Mouse (Mus musculus): ENCODE measurements around the gene Map3k21. TPM values are rescaled to one million over a fixed set of nuclear protein-coding genes. Genes with fewer than 3 reads are reported as not detected.

The Map3k21 gene
- polyA plus RNA-seq, 1 experiment from 2014 or later: not detected

GRCm38 (mm10) chr8:125914386-125914785, 4.1 kb downstream of the Map3k21 start:
- DNase-seq (ENCODE audit: low spot score): no peak

DNA sequence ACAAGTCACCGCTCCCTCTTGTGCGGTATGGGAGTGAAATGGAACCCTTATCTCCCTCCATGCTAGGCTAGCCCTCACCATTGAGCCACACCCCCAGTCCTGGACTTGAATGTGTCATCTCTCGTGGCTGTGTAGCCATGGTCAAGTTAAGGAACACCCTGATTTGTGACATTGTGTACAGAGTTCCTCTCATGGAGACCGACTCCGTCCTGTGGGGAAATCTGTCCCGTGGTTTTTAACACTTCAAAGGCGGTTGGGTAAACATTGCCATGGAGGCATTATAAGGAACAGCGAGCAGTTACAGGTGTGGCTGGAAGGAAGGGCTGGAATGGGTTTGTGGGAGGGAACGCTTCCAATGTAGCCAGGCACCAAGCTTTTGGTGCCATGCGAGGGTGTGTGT, 6.8 kb downstream of the Map3k21 start:
- no peak for DNase-seq (ENCODE audit: low spot score)

GRCm38 (mm10) chr8:125918719-125919118, 8.5 kb downstream of the Map3k21 start:
- DNase-seq (ENCODE audit: low spot score): no peak

DNA sequence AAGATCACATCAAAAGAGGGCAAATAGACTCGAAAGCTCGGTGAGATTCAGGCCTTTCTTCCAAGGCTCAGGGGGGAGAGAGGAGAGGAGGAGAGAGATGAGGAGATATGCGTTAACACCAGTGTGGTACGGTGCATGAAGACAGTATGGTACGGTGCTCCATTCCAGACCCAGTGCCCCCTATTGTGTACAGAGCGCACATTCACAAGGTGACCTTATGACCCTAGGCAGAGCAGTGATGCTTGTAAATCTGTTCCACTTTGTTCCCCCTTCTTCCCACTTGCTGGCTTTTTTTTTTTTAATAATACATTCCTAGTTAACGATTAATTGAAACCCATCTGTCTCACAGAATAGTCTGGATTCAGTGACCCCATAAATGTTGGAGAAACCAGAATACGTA, 9.3 kb downstream of the Map3k21 start:
- no peak for DNase-seq (ENCODE audit: low spot score)

GRCm38 (mm10) chr8:125920281-125920680, 10.0 kb downstream of the Map3k21 start:
- no peak for DNase-seq (ENCODE audit: low spot score)

DNA sequence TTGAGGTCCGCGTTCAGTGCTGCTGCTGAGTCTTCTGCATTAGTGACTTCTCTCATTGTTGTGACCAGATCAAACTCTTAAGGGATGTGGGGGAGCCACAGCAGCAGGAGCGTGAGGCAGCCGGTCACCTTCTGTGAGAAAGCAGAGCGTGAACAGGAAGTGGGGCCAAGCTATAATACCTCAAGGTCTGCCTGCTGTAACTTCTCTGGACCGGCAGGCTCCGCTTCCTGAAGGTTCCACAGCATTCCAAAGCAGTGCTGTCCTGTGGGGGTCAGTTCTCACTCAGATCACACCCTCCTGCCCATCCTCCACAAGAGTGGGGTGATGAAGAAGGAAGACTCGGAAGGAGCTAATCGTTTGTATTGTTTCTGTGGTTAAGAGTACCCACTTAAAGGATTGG, 10.5 kb downstream of the Map3k21 start:
- no peak for DNase-seq (ENCODE audit: low spot score)

DNA sequence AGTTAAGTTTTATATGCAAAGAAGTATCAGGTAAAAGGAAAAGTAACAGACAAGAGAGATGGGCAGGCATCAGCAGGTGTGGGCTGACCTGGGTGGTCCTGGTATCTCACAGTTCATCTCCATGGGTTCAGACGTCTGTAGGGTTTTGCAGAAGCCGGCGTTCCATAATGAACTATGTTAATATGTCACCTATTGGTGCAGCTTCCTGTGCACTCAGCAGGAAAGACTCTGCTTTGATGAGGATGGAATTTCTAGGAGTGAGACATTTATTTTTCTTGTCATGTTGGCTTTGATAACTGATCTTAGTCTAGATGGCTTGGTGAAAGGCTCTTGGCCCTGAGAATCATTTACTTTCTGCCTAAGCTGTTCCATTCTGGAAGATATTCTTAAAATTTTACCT, 12.1 kb downstream of the Map3k21 start:
- DNase-seq (ENCODE audit: low spot score): no peak

GRCm38 (mm10) chr8:125926636-125927035, 16.4 kb downstream of the Map3k21 start:
- DNase-seq (ENCODE audit: low spot score): no peak

DNA sequence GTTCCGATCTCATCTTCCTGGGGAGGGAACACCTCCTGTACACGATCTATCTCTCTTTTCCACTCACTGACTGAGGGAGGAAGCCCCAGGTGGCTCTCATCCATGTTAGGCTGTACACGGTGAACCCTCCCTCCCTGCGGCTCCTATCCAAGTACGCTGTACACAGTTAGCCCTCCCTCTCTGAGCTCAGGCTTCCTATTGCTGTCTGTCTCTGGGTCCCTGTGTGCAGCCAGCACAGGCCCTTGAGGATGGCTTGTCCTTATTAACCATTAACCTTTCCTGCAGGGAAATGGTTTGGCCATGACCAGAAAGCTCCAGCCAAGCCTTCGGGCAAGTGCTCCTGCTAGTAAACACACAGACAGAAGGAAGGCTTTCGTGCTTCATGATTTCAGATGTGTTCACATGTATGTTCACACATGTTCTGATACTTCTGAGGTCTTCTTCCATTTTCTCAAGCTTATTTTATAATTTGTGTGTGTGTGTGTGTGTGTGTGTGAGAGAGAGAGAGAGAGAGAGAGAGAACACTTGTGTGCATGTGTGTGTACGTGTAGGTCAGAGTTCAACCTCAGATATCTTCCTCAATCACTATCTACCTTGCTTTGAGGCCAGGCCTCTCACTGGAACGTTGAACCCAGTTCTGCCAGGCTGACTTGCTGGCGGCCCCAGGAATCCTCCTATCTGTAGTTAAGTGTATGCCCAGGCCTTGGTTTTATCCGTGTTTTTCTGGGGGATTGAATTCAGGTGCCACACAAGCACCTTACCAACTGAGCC, 20.2 kb downstream of the Map3k21 start:
- DNase-seq (ENCODE audit: low spot score): no peak

- DNase-seq (ENCODE audit: low spot score): no peak
Measured at GRCm38 (mm10) chr8:125931822-125932221, 21.6 kb downstream of the Map3k21 start.

DNA sequence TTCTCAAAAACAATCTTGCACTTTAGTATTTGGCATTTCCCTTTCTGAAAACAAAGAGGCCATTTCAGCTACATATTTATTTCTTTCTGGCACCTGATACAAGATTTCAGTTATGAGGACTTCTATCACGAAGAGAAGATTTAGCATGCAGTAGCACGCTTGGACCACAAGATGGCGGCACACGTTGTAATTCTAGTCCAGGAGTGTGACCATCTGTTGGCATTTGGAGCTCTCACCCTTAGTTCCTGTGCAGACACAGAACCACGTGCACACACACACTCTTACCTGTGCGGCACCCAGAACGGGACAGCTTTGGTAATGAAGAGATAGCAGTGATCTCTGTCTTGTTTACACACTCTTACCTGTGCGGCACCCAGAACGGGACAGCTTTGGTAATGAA, 25.4 kb downstream of the Map3k21 start:
- peak; percentile 48 for DNase-seq (ENCODE audit: low spot score)

- DNase-seq (ENCODE audit: low spot score): no peak
Measured at GRCm38 (mm10) chr8:125944511-125944910, 34.3 kb downstream of the Map3k21 start.

- DNase-seq (ENCODE audit: low spot score): no peak
Measured at GRCm38 (mm10) chr8:125948696-125949308, 38.6 kb downstream of the Map3k21 start.

DNA sequence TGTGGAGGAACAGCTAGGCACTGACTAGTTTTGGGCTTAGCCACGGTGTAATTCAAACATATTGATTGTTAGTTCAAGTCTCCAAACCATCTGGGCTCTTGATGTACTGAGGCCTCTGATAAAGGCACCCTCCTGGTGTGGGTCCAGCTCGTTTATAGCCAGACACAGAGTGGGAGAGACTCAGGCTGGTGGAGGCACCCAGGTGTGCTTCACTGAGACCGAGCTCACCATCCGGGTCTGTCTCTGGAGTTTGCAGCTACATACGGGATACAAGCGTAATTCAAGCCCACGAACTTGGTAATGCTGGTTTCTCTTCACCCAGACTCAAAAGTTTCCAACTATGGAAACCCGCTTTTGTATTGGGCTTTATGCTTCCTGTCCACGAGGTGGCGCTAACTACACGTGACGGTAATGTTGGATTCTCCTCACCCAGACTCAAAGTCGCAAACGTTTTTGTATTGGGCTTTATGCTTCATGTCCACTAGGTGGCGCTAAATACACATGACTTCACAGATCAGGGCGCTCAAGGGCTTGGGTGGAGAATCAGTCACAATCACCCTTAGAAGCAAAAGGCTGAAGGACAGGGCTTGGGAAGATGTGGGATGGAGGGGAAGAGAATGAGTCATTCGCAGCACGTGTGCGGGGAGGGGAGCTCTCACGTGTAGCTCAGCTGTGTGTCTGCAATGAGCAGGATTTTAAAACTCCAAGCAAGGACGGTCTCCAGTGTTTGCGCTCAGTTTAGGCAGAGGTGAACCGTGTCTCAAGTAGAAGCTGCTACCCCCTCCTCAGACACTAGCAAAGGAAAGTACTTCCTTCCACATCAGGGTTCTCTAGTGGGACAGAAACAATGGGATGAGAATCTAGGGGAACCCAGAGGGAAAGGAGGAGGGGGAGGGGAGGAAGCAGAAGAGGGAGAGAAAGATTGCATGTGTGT, 40.0 kb downstream of the Map3k21 start:
- peak; percentile 92 for DNase-seq (ENCODE audit: low spot score)

- DNase-seq (ENCODE audit: low spot score): peak; percentile 7
Measured at GRCm38 (mm10) chr8:125955671-125956070, 45.4 kb downstream of the Map3k21 start.

GRCm38 (mm10) chr8:125956796-125957195, 46.5 kb downstream of the Map3k21 start:
- no peak for DNase-seq (ENCODE audit: low spot score)

DNA sequence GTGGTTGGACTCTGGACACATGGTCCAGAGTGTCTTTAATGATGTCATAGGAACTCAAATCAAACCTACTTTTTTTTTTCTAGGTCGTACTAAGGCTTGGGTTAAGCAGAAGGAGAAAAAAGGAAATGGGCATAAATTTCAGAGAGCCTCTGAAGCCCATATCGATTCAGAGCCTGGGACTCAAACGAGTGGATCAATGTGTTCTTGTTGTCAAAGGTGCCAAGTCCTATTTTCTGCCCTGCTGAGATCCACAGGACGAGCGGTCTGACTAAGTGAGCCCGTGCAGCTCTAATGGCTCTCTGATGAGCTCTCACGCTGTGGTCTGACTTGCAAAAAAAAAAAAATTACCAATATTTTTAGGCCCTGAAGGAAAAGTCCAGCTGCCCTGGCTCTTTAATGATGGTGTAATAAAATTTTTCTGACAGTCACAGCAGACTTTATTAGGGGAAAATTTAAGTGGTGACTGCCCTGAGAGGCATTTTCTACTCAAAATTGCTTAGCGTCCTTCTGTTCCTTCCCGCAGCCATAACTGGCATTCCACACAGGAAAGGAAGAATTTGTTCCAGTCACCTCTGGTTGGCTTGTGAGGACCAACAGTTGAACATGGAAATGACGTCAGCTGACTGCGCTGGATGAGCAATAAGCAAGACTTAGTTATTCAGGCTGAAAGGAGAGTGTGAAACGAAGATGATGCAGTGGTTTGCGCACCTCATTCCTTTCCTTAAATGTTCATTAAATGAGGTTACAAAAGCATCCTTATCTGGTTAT, 47.2 kb downstream of the Map3k21 start:
- DNase-seq (ENCODE audit: low spot score): no peak

- no peak for DNase-seq (ENCODE audit: low spot score)
Measured at GRCm38 (mm10) chr8:125957994-125958368, 47.7 kb downstream of the Map3k21 start.

- DNase-seq (ENCODE audit: low spot score): no peak
Measured at GRCm38 (mm10) chr8:125959363-125959771, 49.1 kb downstream of the Map3k21 start.

DNA sequence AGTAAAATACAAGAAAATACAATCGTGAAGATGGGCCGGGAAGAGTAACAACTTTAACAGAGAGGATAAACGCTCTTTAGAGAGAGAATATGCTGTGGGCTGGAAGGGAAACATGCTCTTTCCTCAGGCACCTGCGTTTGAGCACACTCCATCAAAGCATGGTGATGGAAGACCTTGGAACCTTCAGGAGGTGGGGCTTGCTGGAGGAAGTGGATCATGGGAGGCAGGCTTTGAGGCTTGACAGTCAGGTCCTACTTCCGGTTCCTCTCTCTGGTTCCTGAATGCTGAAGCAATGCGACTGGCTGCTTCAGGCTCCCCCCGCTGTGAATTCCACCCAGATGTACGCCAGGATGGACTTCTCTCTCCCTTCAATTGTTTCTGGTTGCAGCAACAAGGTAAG, 49.8 kb downstream of the Map3k21 start:
- no peak for DNase-seq (ENCODE audit: low spot score)

GRCm38 (mm10) chr8:125961790-125962189, 51.5 kb downstream of the Map3k21 start:
- DNase-seq (ENCODE audit: low spot score): no peak

All from thymus, postnatal 0 days (tissue).